Mouse (Mus musculus) natural killer cell, adult 2 months (primary cell): ENCODE data around the gene Tmem211.

Experiments used
- DNase-seq, 2 experiments: peaks; one replicate each; pipeline ENCODE4 v3.0.0; 2022; ENCODE audit warnings: low spot score in 2 of 2

The Tmem211 gene

DNA sequence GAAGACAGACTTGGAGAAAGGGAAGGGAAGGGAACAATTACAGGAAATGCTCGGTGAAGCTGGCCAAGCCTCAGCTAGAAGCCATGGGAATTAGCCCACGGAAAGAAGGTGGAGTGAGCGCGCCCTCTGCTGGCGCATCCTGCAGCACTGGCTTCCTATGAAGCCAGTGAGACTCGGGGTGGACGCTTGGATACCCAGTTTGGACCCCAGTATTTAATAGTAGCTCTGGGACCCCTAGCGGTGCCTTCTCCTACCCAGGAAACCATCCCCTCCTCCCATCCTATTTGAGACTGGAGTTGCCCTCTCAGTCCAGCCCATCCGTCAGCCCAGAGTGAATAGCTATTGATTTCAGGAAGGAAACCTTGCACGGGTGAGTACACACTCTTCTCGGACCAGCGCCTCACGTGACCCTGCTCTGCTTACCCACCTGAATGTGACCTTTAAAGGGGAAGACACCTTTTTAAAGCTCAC lies at the start of gene Tmem211:
TSS of gene Tmem211 (plus strand) at position 278 of the 471 bp plus-strand sequence.
- peak; percentile 14 to 27 for DNase-seq

DNA sequence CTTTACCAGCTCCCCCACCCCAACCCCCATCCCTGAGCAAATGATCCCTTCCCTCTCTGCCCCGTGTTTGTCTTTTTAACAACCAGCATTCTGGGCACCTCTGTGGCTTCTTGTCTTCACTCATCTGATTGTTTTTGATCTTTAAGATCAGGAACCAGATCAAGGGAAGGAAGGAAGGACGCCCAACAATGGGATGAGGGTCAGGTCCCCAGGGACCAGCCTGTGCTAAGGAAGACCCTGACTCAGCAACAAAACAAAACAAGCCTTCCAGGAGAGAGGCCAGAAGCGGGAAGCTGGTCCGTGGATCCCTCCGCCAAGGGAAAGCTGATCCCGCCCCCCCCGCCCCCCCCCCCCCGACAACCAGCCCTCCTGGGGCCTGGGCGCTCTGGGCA lies 47.3 kb upstream of the Tmem211 start:
- DNase-seq: no peak

DNA sequence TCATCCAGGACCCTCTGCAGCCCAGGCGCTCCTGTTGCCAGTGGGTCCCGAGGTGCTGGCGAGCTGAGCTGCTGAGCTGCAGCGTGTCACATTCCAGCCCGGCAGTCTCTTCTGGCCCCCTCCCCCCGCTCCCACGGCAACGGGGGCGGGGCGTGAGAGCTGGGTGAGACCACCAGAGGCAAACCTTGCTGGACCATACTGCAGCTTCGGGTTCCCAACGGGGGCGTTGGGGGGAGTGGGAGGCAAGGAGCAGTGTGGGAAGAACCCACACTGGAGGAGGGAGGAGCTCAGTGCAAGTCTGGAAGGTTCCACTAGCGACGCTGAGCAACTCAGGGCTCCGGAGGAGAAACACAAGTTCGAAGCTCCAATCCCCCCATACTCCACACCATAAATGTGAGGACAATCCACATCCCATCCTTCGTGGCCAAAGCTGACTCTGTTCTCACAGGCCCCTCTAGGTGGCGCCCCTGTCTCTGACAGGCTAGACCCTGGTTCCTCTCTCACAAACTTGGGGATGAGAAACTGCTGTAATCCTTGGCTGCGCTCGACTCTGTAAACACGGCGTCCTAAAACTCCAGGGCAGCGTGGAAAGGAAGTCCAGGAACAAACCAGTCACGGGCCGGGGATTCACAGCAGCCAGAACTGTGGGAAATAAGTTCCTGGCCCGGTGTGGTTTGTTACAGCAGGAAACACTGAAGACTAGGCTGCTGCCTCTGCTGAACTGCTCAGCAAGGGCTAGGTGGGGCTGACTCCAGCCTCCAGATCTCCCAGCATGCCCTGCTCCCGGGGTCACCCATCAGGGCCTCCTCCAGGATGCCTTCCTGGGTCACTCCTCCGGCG lies 46.6 kb upstream of the Tmem211 start:
- DNase-seq: peak in 1 of 2 experiments; percentile 45

DNA sequence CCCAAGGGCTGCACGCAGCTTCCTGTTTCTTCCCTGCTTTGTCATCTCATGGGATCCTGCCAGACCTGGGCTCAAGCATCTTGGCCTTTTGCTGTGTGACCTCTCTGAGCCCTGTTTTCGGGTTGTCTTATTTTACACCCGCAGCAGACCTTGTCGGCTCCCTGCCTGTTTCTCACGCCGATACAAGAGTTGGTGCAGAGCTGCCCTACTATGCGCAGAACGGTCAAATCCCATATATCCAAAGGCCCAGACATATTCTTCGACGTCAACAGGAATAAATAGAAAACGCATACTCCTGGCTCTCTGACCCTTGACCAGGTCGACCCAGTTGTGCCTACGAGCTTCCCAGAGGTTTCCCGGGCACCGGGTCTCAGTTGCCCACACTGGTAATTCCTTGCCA lies 46.0 kb upstream of the Tmem211 start:
- no peak for DNase-seq

DNA sequence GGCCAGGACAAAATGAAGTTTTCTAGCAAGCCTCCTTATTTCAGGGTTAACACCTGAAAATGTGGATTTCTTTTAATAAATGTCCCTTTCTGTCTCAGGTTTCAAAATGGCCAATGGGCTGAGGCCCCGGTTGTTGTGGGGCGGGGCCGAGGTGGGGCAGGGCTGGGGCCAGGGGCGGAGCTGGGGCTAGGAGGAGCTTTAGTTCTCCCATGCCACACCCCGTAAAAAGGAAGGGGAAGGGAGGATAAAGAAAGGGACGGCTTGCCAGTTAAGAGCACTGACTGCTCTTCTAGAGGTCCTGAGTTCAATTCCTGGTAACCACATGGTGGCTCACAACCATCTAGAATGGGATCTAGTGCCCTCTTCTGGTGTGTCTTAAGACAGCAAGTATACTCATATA lies 45.3 kb upstream of the Tmem211 start:
- no peak for DNase-seq

DNA sequence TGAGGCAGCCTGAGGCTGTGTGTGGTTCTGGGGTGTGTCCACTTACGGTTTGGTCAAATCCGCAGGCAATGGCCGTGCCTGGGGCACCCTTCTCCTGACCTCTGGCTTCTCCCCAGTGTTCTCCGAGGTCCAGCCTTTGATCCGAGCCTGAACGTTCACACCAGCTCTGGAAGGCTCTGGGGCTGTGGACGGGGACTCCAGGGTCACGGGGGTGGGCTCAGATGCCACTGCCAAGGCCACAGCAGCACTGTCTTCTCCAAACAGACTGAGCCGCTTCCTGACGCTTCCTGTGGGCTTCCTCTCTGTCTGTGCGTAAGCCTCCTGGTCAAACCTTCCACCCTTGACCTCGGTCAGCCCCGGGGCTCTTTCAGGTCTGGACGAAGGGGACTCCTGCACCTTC lies 36.2 kb upstream of the Tmem211 start:
- DNase-seq: no peak

DNA sequence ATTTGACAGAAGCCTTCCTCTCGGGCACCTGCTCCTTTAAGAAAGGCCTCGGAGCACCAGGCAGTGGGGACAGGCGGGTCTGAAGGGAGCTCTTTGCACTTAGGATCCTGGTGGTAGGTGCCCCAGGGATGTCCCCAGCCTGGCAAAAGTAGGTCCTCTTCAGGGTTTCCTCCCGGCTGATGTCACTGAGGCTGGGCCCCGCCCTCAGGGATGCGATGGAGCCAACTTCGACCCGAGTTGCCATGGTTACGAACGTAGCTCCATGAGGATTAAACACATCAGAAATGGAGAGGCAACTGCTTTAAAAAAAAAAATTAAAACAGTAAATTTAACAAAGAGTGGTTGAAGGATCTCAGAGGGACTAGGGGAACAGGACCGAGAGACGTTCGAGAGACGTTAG lies 34.8 kb upstream of the Tmem211 start:
- DNase-seq: no peak

DNA sequence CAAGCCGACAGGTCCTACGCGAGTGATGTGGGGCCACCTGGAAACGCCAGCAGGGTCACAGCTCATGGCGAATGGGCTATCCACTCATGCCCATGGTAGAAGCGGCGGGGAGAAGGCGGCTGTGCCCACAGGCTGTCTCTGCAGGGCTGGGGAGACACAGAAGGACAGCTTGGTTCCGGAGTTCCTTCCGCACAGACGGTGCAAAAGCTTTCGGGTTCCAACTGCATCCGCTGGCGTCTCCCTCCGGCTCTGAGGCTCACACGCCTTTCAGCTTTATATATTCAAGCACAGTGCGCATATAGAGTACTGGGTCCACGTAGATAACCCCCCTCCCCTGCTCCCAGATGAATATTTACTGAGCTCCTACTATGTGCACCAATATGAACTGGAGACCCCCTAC lies 32.9 kb upstream of the Tmem211 start:
- no peak for DNase-seq

DNA sequence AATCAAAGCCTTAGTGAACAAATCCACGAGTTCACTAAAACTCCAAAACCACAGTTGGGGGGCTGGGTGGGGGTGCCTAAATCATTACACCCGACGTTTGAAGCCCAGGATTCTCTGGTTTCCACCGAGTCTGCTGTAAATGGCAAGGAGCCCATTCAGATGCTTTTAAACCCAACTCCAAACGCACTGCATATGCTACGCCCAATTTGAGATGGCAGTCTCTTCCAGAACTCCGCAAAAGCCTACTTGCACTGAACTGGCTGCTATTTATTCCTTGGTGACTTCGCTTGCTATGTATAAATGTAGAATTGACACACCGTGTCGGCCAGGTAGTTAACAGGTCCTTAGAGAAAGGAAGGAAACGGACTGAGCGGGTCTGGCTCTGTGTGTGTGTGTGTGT lies 31.3 kb upstream of the Tmem211 start:
- DNase-seq: no peak

DNA sequence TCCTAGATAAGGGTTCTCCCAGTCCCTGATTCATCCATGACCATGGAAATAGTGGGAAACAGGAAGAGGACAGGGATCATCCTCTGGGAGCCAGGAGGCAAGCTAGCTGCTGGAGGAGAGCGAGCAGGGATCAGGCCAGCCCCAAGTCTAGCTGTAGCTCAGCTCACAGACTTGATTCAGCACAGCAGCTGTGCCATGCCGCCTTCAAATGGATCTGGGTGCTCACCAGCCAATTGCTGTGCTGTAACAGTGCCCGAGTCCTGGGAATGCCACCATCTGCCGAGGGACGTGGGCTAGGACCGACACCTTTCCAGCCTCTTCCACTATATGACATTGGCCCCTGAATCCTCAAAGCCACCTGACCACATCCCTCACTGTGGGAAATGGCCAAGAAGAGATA lies 30.8 kb upstream of the Tmem211 start:
- no peak for DNase-seq

DNA sequence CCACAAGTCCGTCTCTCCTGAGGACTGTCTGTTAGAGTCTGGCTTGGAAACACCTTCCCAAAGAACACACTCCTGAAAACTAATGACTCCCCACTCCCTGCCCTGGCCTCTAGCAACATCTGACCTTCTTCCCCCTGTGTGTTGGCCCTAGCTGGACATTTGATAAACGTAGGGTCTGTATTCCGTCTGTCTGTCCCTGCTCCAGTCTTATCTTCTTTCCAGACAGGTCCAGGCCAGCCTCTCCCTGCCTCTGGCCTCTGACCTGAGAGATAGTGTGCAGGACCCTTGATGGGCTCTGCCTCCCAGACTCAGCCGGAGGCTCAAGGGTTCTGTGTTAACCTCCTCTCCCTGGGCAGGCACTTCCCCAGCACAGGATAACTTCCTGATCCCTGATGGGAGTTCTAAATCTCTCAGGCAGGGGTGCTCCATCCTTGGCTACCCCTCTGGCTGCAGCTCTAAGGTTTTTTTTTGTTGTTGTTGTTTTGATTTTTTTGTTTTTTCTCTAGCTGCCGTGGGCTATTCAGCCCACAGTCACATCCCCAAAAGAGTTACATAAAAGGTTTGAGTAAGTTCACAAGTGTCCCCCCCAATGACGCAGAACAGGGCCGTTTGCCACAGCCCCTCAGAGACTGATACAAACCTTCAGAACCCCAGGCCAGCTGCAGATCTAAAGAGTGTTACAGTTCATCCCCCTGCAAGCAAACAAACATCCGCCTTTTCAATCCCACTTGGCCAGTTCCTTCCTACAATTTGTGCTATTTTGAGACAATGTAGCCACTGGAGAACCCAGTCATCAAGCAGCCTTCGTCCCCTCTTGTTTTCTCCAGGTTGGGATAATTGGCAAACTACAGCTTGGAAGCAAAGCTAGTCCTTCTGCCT lies 29.6 kb upstream of the Tmem211 start:
- no peak for DNase-seq

DNA sequence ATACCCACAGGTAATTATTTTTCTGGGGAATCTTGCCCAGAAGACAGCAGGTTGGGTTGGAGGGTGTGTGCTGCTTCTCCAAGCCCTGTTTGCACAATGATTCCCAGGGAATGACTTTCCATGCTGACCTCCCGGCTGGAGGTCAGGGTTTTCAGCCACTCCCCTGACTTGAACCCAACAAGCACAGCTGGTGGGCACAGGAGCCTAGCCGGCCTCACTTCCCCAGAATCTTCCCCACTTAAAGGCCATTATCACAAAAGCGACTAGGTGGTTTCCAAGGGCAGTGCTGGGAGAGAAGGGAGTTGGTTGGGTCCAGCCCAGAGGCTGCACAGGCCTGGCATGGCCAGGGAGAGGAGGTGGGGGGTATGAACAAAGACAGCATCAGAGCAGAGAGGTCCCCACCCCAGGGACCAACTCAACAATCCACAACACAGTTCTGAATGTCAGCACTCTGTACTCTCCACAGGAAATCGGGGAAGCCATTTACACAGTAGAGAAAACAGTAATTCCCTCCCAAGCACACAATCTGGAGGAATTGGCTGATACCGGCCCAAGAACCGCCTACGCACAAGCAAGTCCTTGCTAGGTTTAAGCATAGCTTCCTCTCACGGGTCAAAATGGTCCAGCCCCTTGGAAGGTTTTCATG lies 27.5 kb upstream of the Tmem211 start:
- no peak for DNase-seq

DNA sequence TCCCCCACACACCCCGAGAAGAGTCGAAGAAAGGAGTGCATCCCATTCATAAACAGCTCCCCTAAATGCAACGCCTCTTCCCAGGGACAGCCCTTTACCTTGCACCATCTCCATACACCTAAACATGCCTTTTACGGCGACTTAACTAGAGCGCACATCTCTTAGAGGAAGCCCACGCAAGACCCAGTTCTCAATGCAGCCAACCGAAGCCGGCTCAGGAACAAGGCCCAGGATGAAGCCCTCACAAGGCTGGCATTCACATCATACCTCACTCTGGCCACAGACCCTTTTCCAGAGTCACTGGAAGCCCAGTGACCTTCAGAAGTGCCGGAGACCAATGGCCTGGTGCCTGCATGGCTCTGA lies 27.0 kb upstream of the Tmem211 start:
- DNase-seq: no peak

DNA sequence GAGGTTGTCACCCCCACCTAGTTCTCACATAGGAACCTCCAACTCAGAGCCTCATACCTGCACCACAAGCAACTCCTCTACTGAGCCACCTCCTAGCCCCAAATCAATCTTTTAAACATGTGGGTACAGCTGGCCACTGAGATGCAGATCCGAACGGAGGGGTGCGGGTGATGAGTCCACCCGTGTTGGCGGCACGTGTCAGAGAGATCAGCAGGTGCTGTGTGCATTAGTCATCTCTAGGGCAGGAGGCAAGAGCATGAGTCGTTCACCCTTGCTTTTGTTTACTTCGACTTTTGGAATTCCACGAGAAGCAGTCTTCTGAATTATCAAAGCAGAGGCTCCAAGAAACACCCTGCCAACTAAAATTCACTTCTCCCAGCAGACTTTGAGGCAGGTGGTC lies 22.5 kb upstream of the Tmem211 start:
- DNase-seq: no peak

DNA sequence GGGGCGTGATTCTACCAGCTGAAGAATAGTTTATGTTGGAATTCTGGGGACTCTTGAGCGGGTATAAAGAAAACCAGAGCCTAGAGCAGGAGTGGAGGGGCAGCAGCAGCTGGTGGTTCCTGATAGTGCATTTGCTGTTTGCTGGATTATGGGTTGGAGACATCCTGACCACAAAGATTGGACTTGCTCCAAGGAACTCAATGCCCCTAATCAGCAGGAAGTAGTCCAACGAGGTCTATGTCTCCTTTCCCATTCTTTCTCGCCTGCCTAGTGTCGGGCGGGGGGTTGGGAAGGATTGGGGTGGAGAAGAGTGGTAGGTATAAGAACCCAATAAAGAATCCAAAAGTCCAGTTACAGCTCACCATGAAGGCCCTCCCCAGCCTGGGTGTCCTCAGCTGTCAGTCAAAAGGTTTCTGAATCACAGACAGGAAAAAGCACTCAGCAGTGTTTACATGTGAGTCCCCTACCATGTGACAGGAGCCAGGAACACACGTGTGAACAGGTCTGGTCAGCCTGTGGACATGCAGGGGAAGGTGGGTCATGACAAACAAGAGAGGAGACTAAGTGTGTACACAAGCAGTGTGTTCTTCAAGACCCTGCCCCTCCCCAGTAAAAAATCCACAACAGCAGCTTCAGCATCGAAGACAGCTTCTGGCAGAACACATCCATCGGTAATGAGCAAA lies 19.9 kb upstream of the Tmem211 start:
- DNase-seq: no peak

DNA sequence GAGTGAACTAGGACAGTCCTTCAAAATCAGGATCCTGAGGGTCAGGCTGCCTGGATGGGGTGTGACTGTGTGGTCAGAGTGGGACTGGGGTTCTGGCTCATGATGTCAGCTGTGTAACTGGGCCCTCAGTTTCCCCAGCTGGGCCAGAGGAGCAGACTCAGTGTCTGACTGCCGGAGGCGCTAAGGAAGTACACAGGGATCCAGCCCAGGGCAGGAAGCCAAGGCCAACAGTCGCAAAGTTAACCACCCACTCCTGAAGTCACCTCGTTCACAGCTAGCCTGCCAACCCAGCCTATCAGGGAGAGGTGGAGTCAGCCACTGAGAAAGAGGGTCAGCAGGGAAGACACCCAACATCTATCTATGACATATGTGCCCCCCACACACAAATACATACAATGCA lies 18.7 kb upstream of the Tmem211 start:
- no peak for DNase-seq

DNA sequence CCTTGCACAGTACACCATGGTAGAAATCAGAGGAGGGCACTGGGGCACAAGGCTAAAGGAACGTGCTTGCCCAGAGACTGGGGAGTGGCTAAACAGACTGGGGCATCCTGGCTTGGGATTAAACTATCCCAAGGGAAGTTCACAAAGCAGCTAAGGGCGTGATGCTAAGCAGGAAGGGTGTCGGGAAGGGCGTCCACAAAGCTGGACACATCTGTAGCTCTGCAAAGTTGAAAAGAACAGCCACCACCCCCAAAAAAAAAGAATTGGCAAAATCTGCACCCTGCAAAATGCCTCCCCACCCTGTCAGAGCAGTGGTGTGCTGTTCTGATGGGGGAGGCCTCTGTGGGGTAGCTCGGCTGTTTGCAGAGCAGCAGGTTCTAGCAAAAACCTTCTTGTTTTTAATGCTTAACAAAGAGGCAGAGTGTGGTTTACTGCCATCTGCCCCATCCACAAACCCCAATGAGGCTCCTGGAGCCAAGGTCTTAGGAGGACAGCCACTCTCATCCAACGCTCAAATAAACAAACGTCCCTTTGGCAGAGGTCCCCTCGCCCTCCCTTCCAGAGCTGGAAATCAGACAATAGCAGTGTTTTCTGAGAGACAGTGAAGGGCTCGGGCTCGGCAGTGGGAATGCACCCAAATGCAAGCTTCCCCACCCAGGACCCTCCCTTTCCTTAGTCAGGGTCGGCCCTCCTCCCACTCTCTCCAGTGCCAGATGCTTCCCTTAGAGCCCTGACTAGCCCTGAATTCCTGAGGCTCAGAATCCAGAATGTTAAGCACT lies 17.9 kb upstream of the Tmem211 start:
- DNase-seq: no peak

DNA sequence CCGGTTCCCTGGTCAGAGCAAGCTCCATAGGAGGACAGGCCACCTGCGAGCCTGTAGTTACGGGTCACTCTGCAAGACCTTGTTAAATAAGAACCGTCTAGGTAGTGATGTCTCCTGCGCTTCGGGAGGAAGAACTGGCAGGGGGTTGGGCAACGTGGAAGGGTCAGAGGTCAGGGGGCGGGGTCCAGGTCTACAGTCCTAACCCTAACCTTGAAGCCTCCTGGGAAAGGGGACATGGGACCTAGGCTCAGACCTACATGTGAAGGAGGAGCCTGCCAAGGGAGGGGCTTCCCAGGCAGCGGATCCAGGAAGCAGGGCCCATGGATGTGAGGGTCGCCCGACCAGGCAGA lies 17.3 kb upstream of the Tmem211 start:
- DNase-seq: no peak

DNA sequence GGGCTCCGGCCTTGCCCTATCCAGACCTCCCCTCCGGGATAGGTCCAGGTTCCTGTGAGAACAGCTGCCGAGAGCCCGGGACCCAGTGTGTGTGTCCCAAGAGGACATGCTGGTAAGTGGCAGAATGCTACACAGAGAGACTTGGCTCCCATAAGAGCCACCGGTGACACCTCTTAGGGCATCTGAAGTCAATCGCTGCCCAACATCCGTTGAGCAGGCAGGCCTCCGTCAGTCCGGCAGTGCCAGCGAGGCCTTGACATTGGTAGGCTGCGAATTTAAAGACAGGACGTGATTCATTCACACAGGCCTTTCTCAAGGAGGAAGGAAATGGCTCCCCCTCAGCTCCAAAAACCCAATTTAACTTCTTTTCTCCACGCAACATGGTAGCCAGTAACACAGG lies 16.8 kb upstream of the Tmem211 start:
- no peak for DNase-seq

DNA sequence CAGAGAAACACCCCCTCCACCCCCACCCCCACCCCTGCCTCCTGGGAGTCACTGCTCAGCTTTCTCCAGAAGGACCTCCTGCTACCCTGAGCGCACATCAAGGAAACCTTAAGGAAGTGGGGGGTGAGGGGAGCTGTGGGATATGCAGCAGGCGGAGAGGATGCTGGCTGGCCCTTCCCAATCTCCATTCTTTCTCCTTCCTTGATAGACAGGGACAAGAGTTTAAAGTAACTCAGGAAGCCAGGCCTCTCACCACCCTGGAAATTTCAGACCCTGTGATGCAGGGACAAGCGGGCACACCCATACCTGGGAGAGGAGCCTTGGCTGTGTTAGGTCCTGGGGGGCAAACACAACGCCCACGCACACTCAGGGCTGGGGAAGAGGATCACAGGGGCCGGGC lies 16.4 kb upstream of the Tmem211 start:
- no peak for DNase-seq

DNA sequence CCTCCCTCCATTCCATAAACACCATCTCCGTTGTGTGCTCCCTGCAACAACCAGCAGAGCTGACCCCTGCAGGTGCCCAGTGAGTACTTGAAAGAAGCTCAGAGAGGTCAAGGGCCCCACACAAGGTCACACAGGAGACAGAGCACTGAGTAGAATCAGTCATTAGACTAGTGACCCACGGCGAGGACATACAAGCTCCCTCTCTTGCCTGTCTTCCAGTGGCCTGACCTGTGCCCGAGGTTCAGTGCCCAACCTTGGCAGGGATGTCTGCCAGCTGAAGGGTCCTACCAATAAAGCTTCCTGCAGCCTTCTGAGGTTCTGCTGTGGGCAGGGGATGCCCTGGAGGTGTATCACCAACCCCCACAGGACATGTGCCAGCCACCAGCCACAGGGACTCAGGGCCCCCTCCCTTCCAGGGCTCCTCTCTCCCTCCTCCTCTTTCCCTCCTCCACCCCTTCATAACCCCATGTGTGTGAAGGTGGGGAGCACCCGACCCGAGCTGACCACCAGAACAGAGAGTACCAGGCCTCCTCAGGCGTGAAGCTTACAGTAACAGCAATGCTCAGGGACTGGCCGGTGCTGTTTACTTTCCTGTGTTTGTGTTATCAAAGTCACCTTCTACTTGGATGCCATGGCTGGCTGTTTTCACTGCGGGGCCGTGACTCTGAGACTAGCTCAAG lies 14.4 kb upstream of the Tmem211 start:
- DNase-seq: no peak
